Mouse (Mus musculus): ENCODE measurements around the gene Natd1.

Natd1 gene

DNA sequence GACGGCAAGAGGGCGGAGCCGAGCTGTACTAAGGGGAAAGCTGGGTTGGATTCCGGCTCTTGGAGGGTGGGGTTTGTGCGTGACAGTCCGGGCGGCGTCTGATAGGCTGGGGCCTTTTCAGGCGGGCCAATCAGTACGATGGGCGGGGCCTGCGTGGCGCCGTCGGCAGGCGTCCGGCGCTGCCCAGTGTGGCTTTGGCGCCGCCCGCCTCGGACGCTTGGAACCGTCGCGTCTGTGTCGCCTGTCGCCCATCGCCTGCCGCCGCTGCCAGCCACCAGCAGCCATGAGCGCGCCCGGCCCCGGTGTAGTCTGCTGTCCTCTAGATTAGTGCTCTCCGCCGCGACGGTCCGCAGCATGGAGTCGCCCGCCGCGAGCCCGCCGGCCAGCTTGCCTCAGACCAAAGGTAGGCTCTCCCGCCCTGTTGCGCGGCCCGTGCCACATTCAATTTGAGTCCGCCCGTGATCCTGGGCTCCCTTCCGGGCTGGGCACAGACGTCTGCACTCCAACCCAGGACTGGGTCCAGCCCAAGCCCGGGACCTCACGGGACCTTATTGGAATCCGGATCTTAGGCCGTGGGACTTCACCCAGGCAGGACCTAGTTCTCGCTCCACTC lies 17.4 kb upstream of the Natd1 start, which contains the start of gene Map2k3:
Gene Map2k3, plus strand, starts transcription at position 165 of the 613 bp plus-strand sequence.
- DNase-seq (ENCODE audit: low spot score): peak; percentile 84

DNA sequence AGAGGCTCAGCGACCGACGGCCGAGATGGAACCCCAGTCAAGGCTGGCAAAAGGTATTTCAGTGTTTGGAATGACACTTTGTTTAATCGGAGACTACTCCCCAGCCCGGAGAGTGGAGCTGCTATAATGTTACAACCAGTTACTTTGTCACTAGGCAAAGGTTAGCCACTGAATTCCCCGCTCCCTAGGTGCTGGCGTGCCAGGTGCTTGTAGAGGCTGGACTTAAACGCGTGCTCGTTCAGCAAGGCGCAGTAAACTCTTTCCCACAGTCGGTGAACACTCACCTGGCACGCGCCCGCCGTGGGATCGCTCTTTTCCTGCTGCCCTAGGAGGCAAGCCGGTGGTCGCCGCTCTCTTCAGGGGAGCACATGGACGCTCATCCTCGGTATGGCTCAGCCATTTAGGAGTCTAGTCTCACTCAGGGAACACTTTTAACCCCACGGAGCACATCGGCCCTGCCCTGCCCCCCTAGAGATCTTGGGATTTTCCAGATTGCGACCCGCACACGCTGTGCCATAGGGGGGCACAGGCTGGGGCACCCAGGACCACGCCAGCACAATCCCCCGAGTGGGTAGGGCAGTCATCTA lies 16.8 kb upstream of the Natd1 start:
- DNase-seq (ENCODE audit: low spot score): no peak

DNA sequence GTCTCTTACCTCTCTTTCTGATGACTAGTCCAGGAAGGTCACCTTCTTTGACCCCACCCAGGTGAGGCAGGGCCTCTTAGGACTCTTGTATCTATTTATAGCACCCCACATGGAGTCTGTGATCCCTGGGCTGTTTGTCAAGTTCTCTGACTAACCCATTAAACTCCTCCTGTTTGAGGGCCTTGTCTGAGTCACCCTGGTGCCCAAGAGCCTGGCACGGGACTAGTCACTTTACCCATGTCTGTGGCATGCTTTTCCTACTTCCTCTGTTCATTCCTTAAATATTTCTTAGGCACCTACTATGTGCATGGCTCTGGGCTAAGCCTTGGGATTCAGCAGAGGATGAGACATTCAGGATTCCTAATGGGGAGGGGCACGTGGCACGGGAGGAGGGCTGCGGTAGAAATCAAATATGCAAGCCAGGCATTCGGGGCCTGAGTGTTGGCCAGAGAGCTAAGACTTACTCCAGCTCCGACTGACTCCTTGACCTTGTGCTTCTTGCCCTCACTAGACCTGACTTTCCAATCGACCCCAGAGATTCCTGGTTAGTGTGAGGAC lies 16.3 kb upstream of the Natd1 start:
- no peak for DNase-seq (ENCODE audit: low spot score)

GRCm38 (mm10) chr11:60927264-60927663 lies 12.7 kb upstream of the Natd1 start:
- DNase-seq (ENCODE audit: low spot score): peak; percentile 93

- DNase-seq (ENCODE audit: low spot score): no peak
Observed at GRCm38 (mm10) chr11:60924981-60925380, 10.4 kb upstream of the Natd1 start.

DNA sequence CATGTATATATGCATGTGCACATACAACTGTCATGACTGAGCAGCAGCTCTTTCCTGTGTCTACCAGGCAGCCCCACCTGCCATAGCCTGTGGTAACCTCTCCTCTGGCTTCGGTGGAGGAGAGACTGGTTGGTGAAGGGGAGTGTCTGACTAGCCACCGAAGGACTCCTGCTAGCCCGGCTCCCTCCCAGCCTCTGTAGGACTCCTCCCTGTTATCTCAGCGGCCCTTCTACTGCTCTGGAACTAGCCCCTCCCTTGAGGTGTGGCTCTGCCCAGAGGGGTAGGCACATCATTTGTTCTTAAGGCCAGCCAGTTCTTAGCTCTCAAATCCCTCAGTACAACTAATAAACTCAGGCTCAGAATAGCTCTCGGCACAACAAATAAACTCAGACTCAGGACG lies 9.9 kb upstream of the Natd1 start:
- DNase-seq (ENCODE audit: low spot score): no peak

DNA sequence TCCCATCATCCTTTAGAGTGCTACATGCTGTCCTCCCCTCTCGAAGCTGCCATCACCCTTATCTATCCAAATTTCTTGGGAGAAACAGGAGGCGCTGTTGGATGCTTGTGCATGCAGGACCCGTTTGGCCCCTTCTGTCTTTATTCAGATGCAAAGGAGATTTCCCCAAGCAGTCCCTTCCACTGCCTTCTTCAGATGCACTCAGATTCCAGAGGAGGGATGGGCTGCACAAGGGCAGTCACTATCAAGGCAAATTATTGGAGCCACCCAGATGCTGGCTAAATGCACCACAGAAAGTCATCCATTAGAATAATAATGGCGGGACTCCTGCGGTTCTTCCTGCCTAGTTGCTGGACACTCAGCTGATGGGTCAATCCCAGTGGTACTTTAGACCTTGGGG lies 8.4 kb upstream of the Natd1 start:
- DNase-seq (ENCODE audit: low spot score): no peak

- DNase-seq (ENCODE audit: low spot score): no peak
Observed at GRCm38 (mm10) chr11:60922195-60922594, 7.6 kb upstream of the Natd1 start.

DNA sequence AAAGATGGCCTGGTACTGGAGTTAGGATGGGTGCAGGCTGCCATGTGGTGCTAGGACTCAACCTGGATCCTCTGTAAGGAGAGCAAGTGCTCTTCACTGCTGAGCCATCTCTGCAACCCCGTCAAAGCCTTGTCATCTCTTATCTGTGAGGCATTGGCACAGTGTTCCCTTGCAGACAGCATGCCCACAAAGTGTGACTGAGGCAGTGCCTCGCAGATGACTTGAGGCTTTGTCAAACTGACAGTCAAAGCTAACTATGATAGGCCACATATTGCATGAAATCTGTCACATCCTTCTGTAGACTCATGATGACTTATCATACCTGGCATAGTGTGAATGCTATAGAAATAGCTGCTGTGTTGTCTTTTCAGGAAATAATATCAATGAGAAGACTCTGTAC lies 5.5 kb upstream of the Natd1 start:
- DNase-seq (ENCODE audit: low spot score): no peak

- DNase-seq (ENCODE audit: low spot score): no peak
Observed at GRCm38 (mm10) chr11:60915201-60915600, 651 bp upstream of the Natd1 start.

- peak; percentile 77 for DNase-seq (ENCODE audit: low spot score)
Observed at GRCm38 (mm10) chr11:60913301-60914196, 1.0 kb downstream of the Natd1 start.

DNA sequence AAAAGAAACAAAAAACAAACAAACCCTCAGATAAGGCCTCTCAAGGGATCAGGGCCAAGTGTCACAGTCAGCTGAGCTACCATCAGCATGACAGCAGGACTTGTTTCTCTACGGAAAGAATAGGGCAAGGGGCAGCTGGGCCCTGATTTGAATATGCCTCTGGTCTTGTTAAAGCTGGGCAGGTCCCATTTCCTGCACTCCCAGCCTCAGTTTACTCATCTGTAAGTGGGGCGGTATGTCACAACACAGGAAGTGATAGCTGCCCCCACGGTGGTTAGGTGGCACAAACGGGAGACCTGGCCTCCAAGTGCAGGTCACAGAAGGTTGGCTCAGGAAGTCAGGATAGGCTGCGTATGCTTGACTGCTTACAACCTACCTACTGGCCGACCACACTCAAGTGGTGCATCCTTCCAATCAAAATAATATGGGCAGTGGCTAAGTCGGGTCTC lies 2.0 kb downstream of the Natd1 start:
- no peak for DNase-seq (ENCODE audit: low spot score)

DNA sequence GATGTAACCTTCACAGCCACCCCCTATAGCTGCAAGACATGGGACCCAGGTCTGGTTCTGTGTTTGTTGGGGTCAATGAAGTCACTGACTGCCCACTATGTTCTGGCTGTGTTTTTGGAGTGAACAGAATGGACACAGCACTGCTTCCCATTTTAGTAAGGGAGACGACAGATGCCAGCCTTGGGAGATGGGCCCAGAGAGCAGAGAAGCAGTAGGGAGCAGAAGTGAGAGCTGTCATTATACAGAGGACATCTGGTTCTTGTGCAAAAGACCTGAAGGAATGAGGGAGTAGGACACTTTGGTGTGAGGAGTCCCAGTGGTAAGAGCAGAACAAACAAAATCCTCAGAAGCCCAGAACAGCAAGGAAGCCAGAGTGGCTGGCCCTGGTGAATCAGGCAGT lies 4.9 kb downstream of the Natd1 start:
- DNase-seq (ENCODE audit: low spot score): no peak

- no peak for DNase-seq (ENCODE audit: low spot score)
Observed at GRCm38 (mm10) chr11:60908073-60908472, 6.5 kb downstream of the Natd1 start.

DNA sequence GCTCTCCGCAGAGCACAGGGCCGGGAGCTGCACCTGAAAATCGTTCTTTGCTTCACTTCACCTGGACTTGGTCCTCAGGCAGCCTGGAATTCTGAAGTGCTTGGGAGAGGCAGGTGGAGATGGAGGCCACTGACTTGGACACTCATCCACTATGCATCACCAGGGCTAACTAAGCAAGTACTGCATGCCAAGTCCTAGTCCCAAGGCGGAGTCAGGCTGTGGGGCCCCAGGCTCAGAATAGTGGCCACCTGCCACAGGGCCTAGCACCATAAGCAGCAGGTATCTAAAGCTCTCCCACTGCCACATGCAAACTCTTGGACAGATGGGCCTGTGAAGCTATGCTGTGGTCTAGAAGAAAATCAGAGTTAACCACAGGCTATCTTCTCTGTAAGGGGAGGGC lies 8.1 kb downstream of the Natd1 start:
- DNase-seq (ENCODE audit: low spot score): no peak

- no peak for DNase-seq (ENCODE audit: low spot score)
Observed at GRCm38 (mm10) chr11:60905407-60906120, 9.0 kb downstream of the Natd1 start.

DNA sequence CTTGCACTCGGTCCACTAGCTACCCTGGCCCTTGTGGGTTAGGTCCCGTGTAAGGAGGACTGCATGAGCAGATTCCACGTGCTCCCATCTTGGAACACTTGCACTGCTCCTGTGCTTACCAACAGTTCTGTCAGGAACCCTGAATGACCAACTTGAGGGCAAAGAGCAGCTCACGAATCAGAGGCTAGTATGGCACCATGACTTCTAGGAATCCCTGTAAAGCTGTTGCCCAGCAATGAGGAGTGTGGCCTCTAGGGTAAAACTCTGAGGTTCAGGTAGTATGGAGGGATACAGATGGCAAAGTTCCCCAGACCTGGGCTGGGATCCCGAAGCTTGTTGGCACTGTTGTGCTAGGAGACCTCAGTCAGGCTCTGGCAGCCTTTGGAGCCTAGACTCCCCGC lies 10.9 kb downstream of the Natd1 start:
- DNase-seq (ENCODE audit: low spot score): no peak

DNA sequence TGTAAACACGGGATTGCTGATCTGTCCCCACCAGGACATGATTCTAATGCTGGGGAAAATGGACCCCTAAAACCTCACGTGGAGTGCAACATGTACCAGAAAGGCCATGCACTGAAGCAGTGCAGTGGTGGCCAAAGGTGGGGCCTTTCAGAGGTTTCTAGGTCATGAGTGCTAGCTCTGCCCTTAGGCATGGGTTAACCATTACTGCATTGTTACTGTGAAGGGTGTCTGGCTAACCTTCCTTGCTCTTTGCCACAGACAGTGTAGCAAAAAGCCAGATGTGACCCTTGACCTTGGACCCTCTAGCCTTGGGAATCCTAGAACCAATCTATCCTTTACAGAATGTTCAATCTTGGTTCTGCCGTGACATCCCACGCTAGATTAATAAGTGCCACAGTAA lies 12.1 kb downstream of the Natd1 start:
- no peak for DNase-seq (ENCODE audit: low spot score)

- DNase-seq (ENCODE audit: low spot score): no peak
Observed at GRCm38 (mm10) chr11:60902001-60902400, 12.5 kb downstream of the Natd1 start.

- DNase-seq (ENCODE audit: low spot score): no peak
Observed at GRCm38 (mm10) chr11:60895915-60896314, 18.6 kb downstream of the Natd1 start.

- DNase-seq (ENCODE audit: low spot score): no peak
Observed at GRCm38 (mm10) chr11:60890744-60891143, 23.8 kb downstream of the Natd1 start.

DNA sequence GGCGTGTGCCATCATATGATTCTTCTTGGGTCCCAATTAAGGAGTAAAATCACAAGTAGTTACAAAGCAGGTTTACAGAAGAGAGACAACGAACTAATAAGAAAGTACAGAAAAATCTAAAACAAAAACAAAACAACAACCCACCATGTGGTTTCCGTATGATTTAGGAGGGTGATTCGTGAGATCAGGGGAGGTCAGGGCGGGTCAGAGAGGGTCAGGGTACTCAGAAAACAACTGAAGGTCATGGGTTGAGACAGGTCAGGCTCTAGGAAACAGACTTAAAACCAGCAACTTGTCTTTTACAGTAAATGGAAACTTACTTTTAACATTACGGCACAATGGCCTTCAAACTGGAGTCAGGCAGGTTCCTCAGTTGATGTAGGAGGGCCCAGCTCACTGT lies 24.3 kb downstream of the Natd1 start:
- DNase-seq (ENCODE audit: low spot score): no peak

Measured in layer of hippocampus, adult 9-10 months (tissue).